Mouse (Mus musculus) right cerebral cortex, postnatal 4 days (tissue): Measurements from ENCODE around the gene Zfp536.

Experiments used
- DNase-seq: peaks from one replicate; pipeline ENCODE4 v3.0.0-alpha.2; 2022

Gene Zfp536

DNA sequence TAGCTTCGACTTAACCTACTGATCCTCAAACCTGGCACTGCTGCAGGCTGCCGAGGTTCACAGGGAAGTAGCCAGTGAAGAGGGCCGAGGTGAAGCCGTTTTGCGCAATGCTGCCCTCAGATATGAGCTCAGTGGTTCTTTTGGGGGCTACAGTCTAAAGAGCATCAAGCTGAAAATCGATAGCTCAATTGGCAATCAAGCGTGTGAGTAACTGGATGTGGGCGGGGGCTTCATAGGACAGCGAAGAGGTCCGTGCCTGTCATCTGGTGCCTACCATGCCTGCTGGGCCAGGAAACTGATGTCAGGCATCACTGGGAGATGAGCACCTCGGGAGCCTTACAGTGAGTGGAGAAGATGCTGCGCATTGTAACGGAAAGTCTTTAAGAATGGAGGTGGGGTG, 333.5 kb downstream of the Zfp536 start:
- DNase-seq = no peak

DNA sequence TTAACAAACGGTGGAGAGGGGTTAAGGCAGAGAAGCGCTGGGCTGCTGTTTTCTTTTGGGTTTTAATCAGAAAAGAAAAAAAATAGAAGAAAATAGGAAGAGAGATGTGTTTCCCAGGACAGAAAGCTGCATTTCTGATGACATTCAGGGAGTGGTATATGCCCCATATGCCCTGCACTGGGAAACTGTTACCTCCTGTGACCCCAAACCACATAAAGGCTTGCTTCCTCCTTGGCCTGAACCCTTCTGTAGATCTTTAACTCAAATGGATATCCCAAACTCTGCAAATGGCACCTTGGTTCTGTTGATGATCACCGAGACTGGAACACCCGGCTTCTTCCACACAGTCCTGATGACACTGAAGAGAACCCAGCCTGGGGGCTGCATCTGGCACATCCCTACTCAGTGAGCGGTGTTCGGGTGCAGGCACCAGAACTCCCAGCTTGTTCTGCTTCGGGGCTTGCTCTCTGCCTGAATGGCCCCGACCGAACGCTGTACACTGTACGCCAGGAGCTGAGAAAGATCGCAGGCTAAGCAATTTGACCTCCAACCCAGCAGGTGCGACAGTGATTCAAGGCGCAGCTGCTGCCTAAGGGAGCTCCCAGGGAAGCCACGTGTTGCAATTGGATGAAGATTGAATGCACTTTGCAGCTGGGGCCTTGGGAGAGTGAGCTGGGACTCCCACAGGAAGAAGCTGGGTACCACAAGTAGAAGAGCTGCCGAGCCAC, 334.2 kb downstream of the Zfp536 start:
- DNase-seq = no peak

DNA sequence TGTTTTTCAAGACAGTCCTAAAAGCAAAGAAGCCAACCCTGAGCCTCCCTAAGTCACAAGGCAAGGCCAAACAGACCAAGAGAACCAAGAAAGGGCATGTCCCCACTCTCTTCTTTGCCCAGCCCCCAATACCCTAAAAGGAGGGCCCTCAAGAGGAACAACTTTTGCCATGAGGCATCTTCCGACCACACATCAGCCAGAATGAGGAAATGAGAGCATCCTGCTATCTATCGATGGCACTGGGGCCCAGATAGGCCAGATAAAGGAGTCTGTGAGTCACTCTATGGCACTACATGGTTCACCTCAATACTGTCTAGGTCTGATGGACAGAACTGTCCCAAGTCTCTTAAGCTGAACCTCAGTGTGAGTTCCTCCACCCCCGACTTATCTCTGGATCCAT, 335.6 kb downstream of the Zfp536 start:
- no peak for DNase-seq

DNA sequence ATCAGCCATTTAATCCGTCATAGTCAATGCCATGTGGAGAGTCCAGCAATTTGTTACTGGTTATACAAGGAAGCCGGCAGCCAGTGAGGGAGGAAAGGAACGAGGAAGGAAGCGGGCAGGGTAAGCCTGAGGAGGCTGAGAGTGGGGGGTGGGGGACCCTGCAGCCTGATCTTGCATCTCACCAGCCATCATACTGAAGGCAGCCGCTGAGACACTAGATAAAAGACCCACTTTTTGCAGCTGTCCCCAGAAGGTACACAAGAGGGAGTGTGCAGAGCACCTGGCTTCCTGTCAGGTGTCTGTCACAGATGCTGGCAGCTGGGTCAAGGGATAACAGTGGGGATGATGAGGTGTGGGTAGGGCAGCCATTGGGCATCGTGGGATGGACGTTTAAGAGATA, 340.3 kb downstream of the Zfp536 start:
- DNase-seq = no peak

DNA sequence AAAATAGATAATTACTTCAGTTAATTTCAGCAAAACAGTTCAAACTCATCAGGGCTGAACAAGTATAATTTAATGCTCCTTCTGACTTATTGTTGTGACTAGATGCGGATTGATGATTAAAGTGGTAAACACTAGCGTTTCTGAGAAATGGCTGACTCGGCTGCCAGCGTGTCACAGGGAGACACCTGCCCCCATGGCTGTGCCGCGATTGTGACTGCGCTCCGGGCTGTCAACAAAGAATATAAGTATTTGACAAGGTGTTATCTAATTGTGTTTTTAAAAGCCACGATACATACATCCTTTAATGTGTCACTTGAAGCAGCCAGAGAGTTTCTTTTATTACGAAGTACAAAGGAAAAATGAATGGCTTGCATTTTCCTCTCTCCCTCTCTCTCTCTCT, 342.0 kb downstream of the Zfp536 start:
- no peak for DNase-seq

DNA sequence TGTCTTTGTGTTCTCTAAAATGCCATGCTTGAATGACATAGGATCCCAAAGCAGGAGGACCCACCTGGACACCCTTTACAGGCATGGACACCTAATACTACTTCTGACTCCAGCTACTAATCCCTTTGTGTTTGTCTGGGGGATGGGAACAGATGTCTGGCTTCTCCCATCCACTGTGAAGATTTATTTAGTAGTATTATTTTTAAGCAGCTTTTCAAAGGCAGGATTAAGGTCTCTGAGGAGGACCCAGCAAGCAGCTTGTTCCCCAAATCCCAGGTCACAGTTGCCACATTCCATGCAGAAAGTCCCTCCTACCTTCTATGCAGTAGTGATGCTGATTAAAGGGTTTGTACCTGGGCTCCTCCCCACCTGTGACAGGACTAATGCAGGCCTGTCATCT, 347.4 kb downstream of the Zfp536 start:
- DNase-seq = no peak

DNA sequence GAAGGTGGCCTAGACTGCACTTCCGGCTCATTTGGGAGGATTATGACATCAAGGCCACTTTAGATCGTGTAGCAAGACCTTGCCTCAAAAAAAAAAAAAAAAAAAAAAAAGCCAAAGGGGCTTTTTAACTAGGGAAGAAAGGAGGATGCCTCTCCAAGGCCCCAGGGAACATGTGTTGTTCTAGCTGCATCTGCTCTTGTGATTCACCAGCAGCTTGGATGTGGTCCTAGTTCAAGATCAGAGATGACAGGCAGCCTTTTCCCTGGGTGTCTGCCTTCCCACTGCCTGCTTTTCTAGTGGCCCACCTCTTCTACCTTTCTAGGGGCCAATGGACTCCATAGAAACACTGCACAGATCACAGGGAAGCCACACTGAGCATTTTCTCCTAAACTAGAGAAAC, 350.5 kb downstream of the Zfp536 start:
- DNase-seq = no peak
